Mouse (Mus musculus) ES-E14 (cell line): ENCODE data around the gene Mybpc1.

ENCODE experiments used
- ZC3H11A ChIP-seq: IDR thresholded peaks from 2 replicates; pipeline ENCODE4 v1.6.1; 2012; ENCODE audit warnings: low read depth, mild to moderate bottlenecking, inconsistent platforms, low read length, borderline replicate concordance
- ZNF384 ChIP-seq: IDR thresholded peaks from 2 replicates; pipeline ENCODE4 v1.6.1; 2012; ENCODE audit warnings: low read depth, low read length, inconsistent platforms

- TF ChIP-seq ZNF384, result no peak
- no peak for TF ChIP-seq ZC3H11A
Measured at GRCm38 (mm10) chr10:88580786-88581185, 24.2 kb downstream of the Mybpc1 start.
